Mouse (Mus musculus) neural tube, embryonic 15.5 days (tissue): ENCODE measurements at regions not wholly inside any gene's neighbourhood (a gene's known extent, or its start where the extent isn't known, plus 50 kb on each side); places are given as distances from the start of the nearest gene placed in this dataset.

Experiments
- ATAC-seq: fragments of 200-750 bp; cut with Nextera tagmentation; 2 replicates; pipeline ENCODE4 v1.8.0; 2017; ENCODE audit warnings: mild to moderate bottlenecking, moderate TSS enrichment, moderate library complexity; ENCODE audit not compliant: low FRiP score
- H3K27ac ChIP-seq: fragments of 300-500 bp; sonication (generic); replicated peaks from 2 replicates; pipeline ENCODE4 v1.5.1; 2015; ENCODE audit warnings: mild to moderate bottlenecking, inconsistent platforms
- H3K27me3 ChIP-seq: fragments of 300-500 bp; sonication (generic); replicated peaks from 2 replicates; pipeline ENCODE4 v1.6.1; 2015; ENCODE audit warnings: inconsistent platforms
- H3K36me3 ChIP-seq: fragments of 300-500 bp; sonication (generic); 2 replicates; pipeline ENCODE4 v1.6.1; 2015; ENCODE audit warnings: inconsistent platforms
- H3K4me1 ChIP-seq: fragments of 300-500 bp; sonication (generic); 2 replicates; pipeline ENCODE4 v1.6.1; 2015; ENCODE audit warnings: inconsistent platforms
- H3K4me2 ChIP-seq: fragments of 300-500 bp; sonication (generic); 2 replicates; pipeline ENCODE4 v1.6.1; 2015; ENCODE audit warnings: inconsistent platforms, mild to moderate bottlenecking, moderate library complexity
- H3K4me3 ChIP-seq: fragments of 300-500 bp; sonication (generic); replicated peaks from 2 replicates; pipeline ENCODE4 v1.5.1; 2015; ENCODE audit warnings: mild to moderate bottlenecking, inconsistent platforms
- H3K9ac ChIP-seq: fragments of 300-500 bp; sonication (generic); replicated peaks from 2 replicates; pipeline ENCODE4 v1.6.1; 2015; ENCODE audit warnings: mild to moderate bottlenecking, inconsistent platforms
- H3K9me3 ChIP-seq: fragments of 300-500 bp; sonication (generic); replicated peaks from 2 replicates; pipeline ENCODE4 v1.6.1; 2016; ENCODE audit warnings: inconsistent platforms
- WGBS: fragments of 180-500 bp; shearing (Covaris S2); methylation state at CpG from one replicate; pipeline ENCODE4 v1.1.7; 2015; ENCODE audit warnings: mixed read lengths; 5-methylcytosine and 5-hydroxymethylcytosine counted together

GRCm38 (mm10) chr1:138771307-138772011, 76.9 kb downstream of the Lhx9 start:
- 76% methylated on average over 3 of the region's 3 CpGs for WGBS
- ATAC-seq = no peak
- Histone ChIP-seq H3K4me2 (no peak overlapping the region), H3K36me3 (no peaks in the 10 kb centered on the region), H3K27me3 (no peaks in the 10 kb centered on the region), H3K4me1 (no peaks in the 10 kb centered on the region), H3K9me3 (no peaks in the 10 kb centered on the region), H3K27ac (no peak overlapping the region), H3K4me3 (no peak overlapping the region), H3K9ac (no peak overlapping the region)

- no peak overlapping the region for H3K4me3 ChIP-seq
- H3K27ac ChIP-seq = no peak overlapping the region
- no peaks in the 10 kb centered on the region for H3K27me3 ChIP-seq
- H3K9me3 ChIP-seq = no peaks in the 10 kb centered on the region
- no peaks in the 10 kb centered on the region for H3K36me3 ChIP-seq
- no peaks in the 10 kb centered on the region for H3K4me1 ChIP-seq
- no peak overlapping the region for H3K4me2 ChIP-seq
- no peak for ATAC-seq
- H3K9ac ChIP-seq = no peak overlapping the region
- 87% methylated on average over 7 of the region's 7 CpGs for WGBS
Observed at GRCm38 (mm10) chr1:138762876-138763275, 85.5 kb downstream of the Lhx9 start.

GRCm38 (mm10) chr1:138757777-138758176, 90.6 kb downstream of the Lhx9 start:
- Histone ChIP-seq H3K27me3 (no peaks in the 10 kb centered on the region), H3K4me3 (no peak overlapping the region), H3K9me3 (no peaks in the 10 kb centered on the region), H3K27ac (no peak overlapping the region), H3K4me1 (no peaks in the 10 kb centered on the region), H3K4me2 (no peak overlapping the region), H3K36me3 (no peaks in the 10 kb centered on the region), H3K9ac (no peak overlapping the region)
- no peak for ATAC-seq

- Histone ChIP-seq H3K36me3 (no peaks in the 10 kb centered on the region), H3K4me3 (no peak overlapping the region), H3K4me2 (no peak overlapping the region), H3K27ac (no peak overlapping the region), H3K4me1 (no peaks in the 10 kb centered on the region), H3K9me3 (no peaks in the 10 kb centered on the region), H3K27me3 (no peaks in the 10 kb centered on the region), H3K9ac (no peak overlapping the region)
- WGBS = 79% methylated on average over 3 of the region's 3 CpGs
- no peak for ATAC-seq
Observed at GRCm38 (mm10) chr1:138733308-138733707, 113.4 kb upstream of the Nek7 start.

- no peaks in the 10 kb centered on the region for H3K36me3 ChIP-seq
- H3K4me1 ChIP-seq = no peaks in the 10 kb centered on the region
- no peak overlapping the region for H3K27ac ChIP-seq
- no peaks in the 10 kb centered on the region for H3K9me3 ChIP-seq
- H3K4me3 ChIP-seq = no peak overlapping the region
- no peak for ATAC-seq
- H3K4me2 ChIP-seq = peak overlapping the region; percentile 6; the same call in 1 of the 2 replicates
- 27% methylated on average over 12 of the region's 12 CpGs for WGBS
- H3K9ac ChIP-seq = no peak overlapping the region
- H3K27me3 ChIP-seq = no peaks in the 10 kb centered on the region
Observed at GRCm38 (mm10) chr1:138731008-138731407, 111.1 kb upstream of the Nek7 start.

GRCm38 (mm10) chr1:138729089-138729699, 109.3 kb upstream of the Nek7 start:
- Histone ChIP-seq H3K4me1 (no peaks in the 10 kb centered on the region), H3K9ac (no peak overlapping the region), H3K4me2 (no peak overlapping the region), H3K27ac (no peak overlapping the region), H3K9me3 (no peaks in the 10 kb centered on the region), H3K4me3 (no peak overlapping the region), H3K36me3 (no peaks in the 10 kb centered on the region), H3K27me3 (no peaks in the 10 kb centered on the region)
- no peak for ATAC-seq
- 65% methylated on average over 2 of the region's 2 CpGs for WGBS

- no peak overlapping the region for H3K27ac ChIP-seq
- H3K4me2 ChIP-seq = no peak overlapping the region
- H3K9me3 ChIP-seq = no peaks in the 10 kb centered on the region
- no peaks in the 10 kb centered on the region for H3K36me3 ChIP-seq
- H3K4me3 ChIP-seq = no peak overlapping the region
- H3K4me1 ChIP-seq = no peaks in the 10 kb centered on the region
- WGBS = 56% methylated on average over 4 of the region's 4 CpGs
- no peak for ATAC-seq
- no peaks in the 10 kb centered on the region for H3K27me3 ChIP-seq
- no peak overlapping the region for H3K9ac ChIP-seq
Observed at GRCm38 (mm10) chr1:138720728-138721127, 100.8 kb upstream of the Nek7 start.

- H3K4me3 ChIP-seq = no peak overlapping the region
- no peaks in the 10 kb centered on the region for H3K36me3 ChIP-seq
- no peak overlapping the region for H3K9ac ChIP-seq
- WGBS = 79% methylated on average over 4 of the region's 4 CpGs
- H3K27me3 ChIP-seq = no peaks in the 10 kb centered on the region
- ATAC-seq = no peak
- H3K27ac ChIP-seq = no peak overlapping the region
- H3K4me1 ChIP-seq = no peaks in the 10 kb centered on the region
- no peak overlapping the region for H3K4me2 ChIP-seq
- no peaks in the 10 kb centered on the region for H3K9me3 ChIP-seq
Observed at GRCm38 (mm10) chr1:138719297-138719696, 99.4 kb upstream of the Nek7 start.

- no peak overlapping the region for H3K27ac ChIP-seq
- no peak overlapping the region for H3K4me2 ChIP-seq
- H3K4me1 ChIP-seq = no peaks in the 10 kb centered on the region
- no peak overlapping the region for H3K9ac ChIP-seq
- H3K36me3 ChIP-seq = no peaks in the 10 kb centered on the region
- no peaks in the 10 kb centered on the region for H3K9me3 ChIP-seq
- no peak overlapping the region for H3K4me3 ChIP-seq
- no peaks in the 10 kb centered on the region for H3K27me3 ChIP-seq
- no peak for ATAC-seq
- WGBS = 85% methylated on average over 5 of the region's 5 CpGs
Observed at GRCm38 (mm10) chr1:138716991-138717390, 97.0 kb upstream of the Nek7 start.

GRCm38 (mm10) chr1:138715162-138715561, 95.2 kb upstream of the Nek7 start:
- H3K27me3 ChIP-seq = no peaks in the 10 kb centered on the region
- H3K4me1 ChIP-seq = no peaks in the 10 kb centered on the region
- H3K27ac ChIP-seq = no peak overlapping the region
- WGBS = 74% methylated on average over 3 of the region's 3 CpGs
- no peak overlapping the region for H3K4me2 ChIP-seq
- no peak overlapping the region for H3K9ac ChIP-seq
- no peak for ATAC-seq
- H3K36me3 ChIP-seq = no peaks in the 10 kb centered on the region
- no peak overlapping the region for H3K4me3 ChIP-seq
- H3K9me3 ChIP-seq = no peaks in the 10 kb centered on the region

GRCm38 (mm10) chr1:138709229-138709608, 89.3 kb upstream of the Nek7 start:
- H3K27me3 ChIP-seq = no peaks in the 10 kb centered on the region
- H3K9me3 ChIP-seq = no peaks in the 10 kb centered on the region
- H3K9ac ChIP-seq = no peak overlapping the region
- no peaks in the 10 kb centered on the region for H3K36me3 ChIP-seq
- no peak overlapping the region for H3K4me2 ChIP-seq
- H3K4me3 ChIP-seq = no peak overlapping the region
- 75% methylated on average over 2 of the region's 2 CpGs for WGBS
- no peaks in the 10 kb centered on the region for H3K4me1 ChIP-seq
- ATAC-seq = no peak
- H3K27ac ChIP-seq = no peak overlapping the region

GRCm38 (mm10) chr1:138708507-138709228, 88.7 kb upstream of the Nek7 start:
- no peak for ATAC-seq
- Histone ChIP-seq H3K4me3 (no peak overlapping the region), H3K4me1 (no peaks in the 10 kb centered on the region), H3K9ac (no peak overlapping the region), H3K36me3 (no peaks in the 10 kb centered on the region), H3K27ac (no peak overlapping the region), H3K4me2 (no peak overlapping the region), H3K27me3 (no peaks in the 10 kb centered on the region), H3K9me3 (no peaks in the 10 kb centered on the region)
- 78% methylated on average over 7 of the region's 7 CpGs for WGBS
